Mouse (Mus musculus) limb, embryonic 15.5 days (tissue): ENCODE data around the gene Car8. TPM values are rescaled to one million over a fixed set of nuclear protein-coding genes. Genes with fewer than 3 reads are reported as not detected.

ENCODE experiments used
- ATAC-seq: fragments of 200-750 bp; cut with Nextera tagmentation; 2 replicates; pipeline ENCODE4 v1.8.0; 2017; ENCODE audit warnings: low read depth, moderate TSS enrichment; ENCODE audit not compliant: insufficient number of reproducible peaks, low FRiP score, low TSS enrichment
- H3K27ac ChIP-seq: fragments of 300-500 bp; sonication (generic); 2 replicates; pipeline ENCODE4 v1.5.1; 2015; ENCODE audit warnings: moderate library complexity, mild to moderate bottlenecking, inconsistent platforms
- H3K27me3 ChIP-seq: fragments of 300-500 bp; sonication (generic); 2 replicates; pipeline ENCODE4 v1.6.1; 2015; ENCODE audit warnings: inconsistent platforms
- H3K36me3 ChIP-seq: fragments of 300-500 bp; sonication (generic); 2 replicates; pipeline ENCODE4 v1.6.1; 2015; ENCODE audit warnings: inconsistent platforms
- H3K4me1 ChIP-seq: fragments of 300-500 bp; sonication (generic); 2 replicates; pipeline ENCODE4 v1.6.1; 2015; ENCODE audit warnings: inconsistent platforms
- H3K4me2 ChIP-seq: fragments of 300-500 bp; sonication (generic); 2 replicates; pipeline ENCODE4 v1.6.1; 2015; ENCODE audit warnings: mild to moderate bottlenecking, inconsistent platforms
- H3K4me3 ChIP-seq: fragments of 300-500 bp; sonication (generic); 2 replicates; pipeline ENCODE4 v1.5.1; 2015; ENCODE audit warnings: mild to moderate bottlenecking, inconsistent platforms
- H3K9ac ChIP-seq: fragments of 300-500 bp; sonication (generic); 2 replicates; pipeline ENCODE4 v1.6.1; 2015; ENCODE audit warnings: inconsistent platforms
- H3K9me3 ChIP-seq: fragments of 300-500 bp; sonication (generic); 2 replicates; pipeline ENCODE4 v1.6.1; 2016; ENCODE audit warnings: inconsistent platforms
- WGBS: fragments of 180-500 bp; shearing (Covaris S2); methylation state at CpG from one replicate; pipeline ENCODE4 v1.1.7; 2015; 5-methylcytosine and 5-hydroxymethylcytosine counted together
- polyA plus RNA-seq: library from polyadenylated mRNA; unstranded; fragments of >200 nt; fragmentation: Nextera tagmentation; extraction: Ambion mirVana; gene quantifications from 2 replicates; pipeline ENCODE4 v1.2.1, GENCODE M21; 2015

Car8 gene
- polyA plus RNA-seq, 1 experiment from 2014 or later: 3.5 TPM

- Histone ChIP-seq H3K4me2 (no peak overlapping the region), H3K9ac (no peak overlapping the region), H3K4me1 (no peaks in the 10 kb centered on the region), H3K27me3 (no peaks in the 10 kb centered on the region), H3K4me3 (no peak overlapping the region), H3K27ac (no peak overlapping the region), H3K36me3 (no peaks in the 10 kb centered on the region), H3K9me3 (no peaks in the 10 kb centered on the region)
- no peak for ATAC-seq
- WGBS: 83% methylated on average over 8 of the region's 8 CpGs
Observed at GRCm38 (mm10) chr4:8218941-8219340, 19.9 kb downstream of the Car8 start.

DNA sequence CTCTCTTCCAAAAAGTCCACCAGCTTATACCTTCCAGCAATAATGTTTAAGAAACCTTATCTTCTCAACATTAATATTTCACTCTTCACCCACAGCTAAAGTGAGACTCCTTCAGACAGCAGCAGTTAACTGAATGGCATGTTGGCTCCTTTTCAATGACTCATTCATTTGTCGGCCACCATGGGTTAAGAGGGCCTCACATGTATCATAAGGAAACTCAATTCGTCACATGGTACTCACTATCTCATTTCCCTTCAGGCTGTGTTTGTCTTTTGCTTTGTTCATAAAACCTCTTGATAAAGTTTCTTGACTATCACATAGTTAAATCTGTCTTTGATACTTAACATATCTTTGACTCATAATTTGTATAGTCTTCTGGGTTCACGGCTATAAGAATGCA is 20.8 kb downstream of the Car8 start:
- H3K27ac ChIP-seq: no peak overlapping the region
- no peak overlapping the region for H3K9ac ChIP-seq
- ATAC-seq: no peak
- H3K27me3 ChIP-seq: no peaks in the 10 kb centered on the region
- no peak overlapping the region for H3K4me2 ChIP-seq
- H3K4me1 ChIP-seq: no peaks in the 10 kb centered on the region
- no peaks in the 10 kb centered on the region for H3K9me3 ChIP-seq
- H3K36me3 ChIP-seq: no peaks in the 10 kb centered on the region
- no peak overlapping the region for H3K4me3 ChIP-seq
- 50% methylated on average over 3 of the region's 3 CpGs for WGBS

- 50% methylated on average over 5 of the region's 5 CpGs for WGBS
- H3K27me3 ChIP-seq: no peaks in the 10 kb centered on the region
- no peak overlapping the region for H3K4me2 ChIP-seq
- ATAC-seq: no peak
- H3K36me3 ChIP-seq: no peaks in the 10 kb centered on the region
- no peaks in the 10 kb centered on the region for H3K4me1 ChIP-seq
- H3K9me3 ChIP-seq: no peaks in the 10 kb centered on the region
- H3K4me3 ChIP-seq: no peak overlapping the region
- H3K9ac ChIP-seq: no peak overlapping the region
- H3K27ac ChIP-seq: no peak overlapping the region
Observed at GRCm38 (mm10) chr4:8217272-8217671, 21.6 kb downstream of the Car8 start.

DNA sequence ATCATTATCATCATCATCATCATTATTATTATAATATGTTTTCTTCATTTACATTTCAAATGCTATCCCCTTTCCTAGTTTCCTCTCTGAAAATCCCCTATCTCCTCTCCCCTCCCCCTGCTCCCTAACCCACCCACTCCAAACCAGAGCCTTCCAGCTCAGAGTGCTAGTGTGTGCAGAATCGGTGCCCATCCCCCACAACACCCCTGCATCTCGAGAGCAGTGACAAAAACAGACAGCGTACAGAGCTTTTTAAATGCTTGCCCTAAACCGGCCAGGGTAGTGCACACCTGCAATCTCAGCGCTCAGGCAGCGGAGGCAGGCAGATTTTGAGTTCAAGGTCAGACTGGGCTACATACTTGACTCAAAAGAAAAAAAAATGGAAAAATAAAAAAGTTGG is 22.3 kb downstream of the Car8 start:
- Histone ChIP-seq H3K4me3 (no peak overlapping the region), H3K36me3 (no peaks in the 10 kb centered on the region), H3K9ac (no peak overlapping the region), H3K27ac (no peak overlapping the region), H3K4me1 (no peaks in the 10 kb centered on the region), H3K9me3 (no peaks in the 10 kb centered on the region), H3K4me2 (no peak overlapping the region), H3K27me3 (no peaks in the 10 kb centered on the region)
- no peak for ATAC-seq
- WGBS: 23% methylated on average over 6 of the region's 6 CpGs

GRCm38 (mm10) chr4:8213661-8214060 is 25.2 kb downstream of the Car8 start:
- Histone ChIP-seq H3K4me3 (no peak overlapping the region), H3K4me1 (no peaks in the 10 kb centered on the region), H3K9me3 (no peaks in the 10 kb centered on the region), H3K36me3 (no peaks in the 10 kb centered on the region), H3K9ac (no peak overlapping the region), H3K4me2 (no peak overlapping the region), H3K27me3 (no peaks in the 10 kb centered on the region), H3K27ac (no peak overlapping the region)
- 65% methylated on average over 2 of the region's 2 CpGs for WGBS
- ATAC-seq: no peak

GRCm38 (mm10) chr4:8212873-8213569 is 25.8 kb downstream of the Car8 start:
- Histone ChIP-seq H3K4me1 (no peaks in the 10 kb centered on the region), H3K4me2 (no peak overlapping the region), H3K36me3 (no peaks in the 10 kb centered on the region), H3K9me3 (no peaks in the 10 kb centered on the region), H3K27me3 (no peaks in the 10 kb centered on the region), H3K27ac (no peak overlapping the region), H3K4me3 (no peak overlapping the region), H3K9ac (no peak overlapping the region)
- no peak for ATAC-seq
- 55% methylated on average over 8 of the region's 8 CpGs for WGBS

DNA sequence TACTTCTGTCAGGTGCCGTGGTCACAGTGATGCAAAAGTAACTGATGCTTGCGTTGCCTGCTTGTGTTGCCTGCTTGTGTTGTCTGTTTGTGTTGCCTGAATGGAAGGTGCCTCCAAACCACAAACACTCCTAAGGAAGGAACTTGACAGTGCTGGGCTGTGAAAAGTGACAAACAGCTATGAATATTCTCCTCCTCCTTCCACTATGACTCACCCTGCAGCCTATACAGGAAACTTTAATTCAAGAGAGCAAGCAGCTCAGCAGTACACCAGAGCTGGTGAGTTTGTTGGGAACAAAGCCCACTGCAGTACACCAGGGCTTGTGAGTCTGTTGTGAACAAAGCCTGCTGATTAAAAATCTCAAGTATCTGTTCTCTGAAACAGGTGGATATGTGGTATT is 28.4 kb downstream of the Car8 start:
- no peaks in the 10 kb centered on the region for H3K9me3 ChIP-seq
- no peak overlapping the region for H3K9ac ChIP-seq
- no peaks in the 10 kb centered on the region for H3K27me3 ChIP-seq
- no peak for ATAC-seq
- H3K4me3 ChIP-seq: no peak overlapping the region
- no peak overlapping the region for H3K27ac ChIP-seq
- H3K4me1 ChIP-seq: no peaks in the 10 kb centered on the region
- WGBS: 97% methylated on average over 2 of the region's 2 CpGs
- no peak overlapping the region for H3K4me2 ChIP-seq
- no peaks in the 10 kb centered on the region for H3K36me3 ChIP-seq

DNA sequence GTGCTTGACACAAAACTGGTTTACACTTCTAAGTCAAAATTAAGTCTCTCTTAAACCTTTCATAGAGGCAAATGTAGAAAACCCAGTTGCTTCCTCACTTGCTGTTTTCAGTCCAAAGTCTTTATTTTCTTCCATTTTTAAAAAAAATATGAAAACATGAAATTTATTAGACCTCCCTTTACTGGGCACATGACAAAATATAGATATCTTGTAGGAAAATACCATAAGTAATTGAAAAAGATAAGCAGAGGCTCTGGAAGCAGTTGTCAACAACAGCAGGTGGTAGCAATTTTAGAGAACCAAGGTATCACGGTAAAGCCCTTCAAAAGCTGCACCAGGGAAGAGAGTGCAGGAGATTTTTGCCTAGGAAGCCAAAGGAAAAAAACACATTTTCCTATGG is 30.9 kb downstream of the Car8 start:
- H3K36me3 ChIP-seq: no peaks in the 10 kb centered on the region
- H3K4me2 ChIP-seq: no peak overlapping the region
- H3K9ac ChIP-seq: no peak overlapping the region
- WGBS: 60% methylated on average over 1 of the region's 1 CpGs
- no peak overlapping the region for H3K4me3 ChIP-seq
- no peak for ATAC-seq
- H3K9me3 ChIP-seq: no peaks in the 10 kb centered on the region
- H3K27me3 ChIP-seq: no peaks in the 10 kb centered on the region
- H3K4me1 ChIP-seq: no peaks in the 10 kb centered on the region
- no peak overlapping the region for H3K27ac ChIP-seq

DNA sequence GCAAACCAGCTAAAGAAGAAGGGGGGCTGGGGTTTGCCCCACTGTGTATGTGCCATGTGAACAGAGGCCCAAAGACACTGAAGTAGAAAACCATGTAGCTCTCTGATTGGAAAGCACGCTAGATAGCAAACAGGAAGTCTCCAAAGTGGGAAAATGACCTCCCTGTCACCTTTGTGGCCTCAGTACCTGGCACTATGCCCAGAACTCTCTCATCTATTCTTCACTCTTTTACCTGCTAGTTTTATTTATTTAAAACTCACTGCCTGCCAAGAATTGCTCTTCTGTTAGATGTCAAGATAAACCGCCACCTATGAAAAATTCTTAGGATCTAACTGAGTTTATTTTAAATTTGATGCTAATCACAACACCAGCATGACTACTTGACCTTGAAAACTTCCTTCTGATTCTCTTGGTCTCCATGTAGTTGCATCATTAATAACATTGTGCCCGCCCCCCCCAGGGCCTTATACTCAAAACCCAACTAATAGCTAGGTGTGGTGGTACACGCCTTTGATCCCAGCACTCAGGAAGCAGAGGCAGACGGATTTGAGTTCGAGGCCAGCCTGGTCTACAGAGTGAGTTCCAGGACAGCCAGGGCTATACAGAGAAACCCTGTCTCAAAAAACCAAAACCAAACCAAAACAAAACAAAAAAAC is 31.8 kb downstream of the Car8 start:
- Histone ChIP-seq H3K36me3 (no peaks in the 10 kb centered on the region), H3K4me3 (no peak overlapping the region), H3K4me1 (no peaks in the 10 kb centered on the region), H3K9me3 (no peaks in the 10 kb centered on the region), H3K9ac (no peak overlapping the region), H3K4me2 (no peak overlapping the region), H3K27me3 (no peaks in the 10 kb centered on the region), H3K27ac (no peak overlapping the region)
- no peak for ATAC-seq
- WGBS: 74% methylated on average over 6 of the region's 6 CpGs

DNA sequence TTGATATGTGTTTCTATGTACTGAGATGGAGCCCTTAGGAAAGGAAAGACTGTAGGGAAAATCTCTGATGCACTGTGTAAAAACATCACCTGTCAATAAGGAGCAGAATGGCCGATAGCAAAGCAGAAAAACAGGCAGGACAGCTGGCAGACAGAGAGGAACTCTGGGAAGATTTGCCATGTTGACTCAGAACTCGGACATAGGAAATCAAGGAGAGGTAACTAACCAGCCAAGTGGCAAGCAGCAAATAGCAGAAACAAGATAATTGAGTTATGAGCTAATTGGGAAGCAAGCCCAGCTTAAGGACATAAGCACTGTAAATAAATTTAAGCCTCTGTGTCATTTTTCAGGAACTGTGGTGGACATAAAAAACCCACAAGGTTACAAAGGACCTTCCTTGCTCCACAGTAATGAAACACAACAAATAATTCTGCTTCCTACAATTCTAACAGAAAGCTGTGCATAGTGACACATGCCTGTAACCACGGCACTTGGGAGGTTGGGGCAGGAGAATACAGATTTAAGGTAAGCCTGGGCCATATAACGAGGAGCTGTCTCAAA is 33.7 kb downstream of the Car8 start:
- Histone ChIP-seq H3K9ac (no peak overlapping the region), H3K4me2 (no peak overlapping the region), H3K4me1 (no peaks in the 10 kb centered on the region), H3K27ac (no peak overlapping the region), H3K27me3 (no peaks in the 10 kb centered on the region), H3K4me3 (no peak overlapping the region), H3K9me3 (no peaks in the 10 kb centered on the region), H3K36me3 (no peaks in the 10 kb centered on the region)
- no peak for ATAC-seq
- WGBS: 57% methylated on average over 4 of the region's 4 CpGs

DNA sequence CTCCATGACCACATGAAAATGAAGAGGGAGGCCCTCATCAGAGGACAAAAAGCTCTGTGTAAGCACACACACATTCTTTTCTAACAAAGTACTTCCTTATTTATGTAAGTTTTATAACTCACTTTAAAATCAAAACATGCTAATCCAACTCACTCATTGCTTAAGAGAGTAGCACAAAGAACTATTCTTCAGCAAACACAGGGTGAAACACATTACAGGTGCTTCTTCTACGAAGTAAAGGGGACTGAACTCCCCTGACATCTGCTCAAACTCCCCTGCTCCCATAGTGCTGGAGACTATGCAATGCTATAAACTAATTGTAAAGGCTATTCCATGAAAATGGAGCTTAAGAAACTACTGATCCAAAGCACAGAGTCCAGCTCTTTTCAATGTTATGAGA is 35.5 kb downstream of the Car8 start:
- ATAC-seq: no peak
- Histone ChIP-seq H3K4me1 (no peaks in the 10 kb centered on the region), H3K27me3 (no peaks in the 10 kb centered on the region), H3K9ac (no peak overlapping the region), H3K4me3 (no peak overlapping the region), H3K27ac (no peak overlapping the region), H3K4me2 (no peak overlapping the region), H3K9me3 (no peaks in the 10 kb centered on the region), H3K36me3 (no peaks in the 10 kb centered on the region)
- WGBS: 31% methylated on average over 1 of the region's 1 CpGs

DNA sequence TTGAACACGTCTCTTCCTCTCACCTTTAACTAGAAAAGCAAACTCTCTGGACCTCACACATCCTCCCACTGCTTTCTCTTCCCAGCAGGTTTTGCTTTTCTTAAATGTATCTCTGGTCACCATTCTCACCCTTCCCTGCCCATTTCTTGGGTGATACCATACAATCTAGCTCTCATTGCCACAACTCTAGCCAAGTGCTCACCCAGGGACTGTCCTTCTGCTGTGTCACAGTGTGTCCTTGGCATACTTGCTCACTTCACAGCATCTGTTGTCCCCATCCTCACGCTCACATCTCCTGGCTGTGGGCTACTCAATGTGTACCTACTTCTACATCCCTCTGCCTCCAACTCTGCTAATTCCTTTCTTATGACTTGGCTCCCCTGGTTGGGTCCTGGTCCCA is 37.2 kb downstream of the Car8 start:
- Histone ChIP-seq H3K27ac (no peak overlapping the region), H3K9ac (no peak overlapping the region), H3K4me3 (no peak overlapping the region), H3K27me3 (no peaks in the 10 kb centered on the region), H3K9me3 (no peaks in the 10 kb centered on the region), H3K4me1 (no peaks in the 10 kb centered on the region), H3K36me3 (no peaks in the 10 kb centered on the region), H3K4me2 (no peak overlapping the region)
- ATAC-seq: no peak
- WGBS: 85% methylated on average over 2 of the region's 2 CpGs
